ENCODE assay signal across 7 mouse cellular contexts in the genomic region with DNA sequence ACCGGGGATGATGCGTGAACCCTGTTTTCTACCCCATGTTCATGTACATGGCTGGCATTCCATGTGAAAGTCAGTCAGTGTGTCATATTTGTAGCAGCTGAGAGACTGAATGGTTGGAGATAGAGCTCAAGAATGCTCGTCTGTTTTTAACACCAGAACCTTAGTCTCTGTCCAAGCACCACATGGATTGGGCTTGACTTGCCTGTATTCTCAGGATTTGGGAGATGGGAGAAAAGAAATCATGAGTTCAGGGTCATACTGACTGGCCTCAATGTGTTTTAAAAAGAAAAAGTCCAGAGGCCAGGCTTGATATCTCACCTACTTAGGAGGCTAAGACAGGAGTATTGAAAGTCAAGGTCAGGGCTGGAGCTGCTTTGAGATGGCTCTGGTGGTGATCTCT. TPM values are rescaled to one million over a fixed set of nuclear protein-coding genes. Genes with fewer than 3 reads are reported as not detected.
DNase-seq lines count a peak whose midpoint lies in the region; ATAC-seq and TF ChIP-seq lines count a peak whose summit lies in the region.

No protein-coding gene starts in this region.

- peak; percentile 2 for DNase-seq in lung, postnatal 36 days
- no peak for DNase-seq in lung, postnatal 25 days (ENCODE audit: low spot score)
- DNase-seq in forebrain, embryonic 14.5 days (ENCODE audit: low spot score): no peak
- DNase-seq in T-cell, adult 2 months (ENCODE audit: low spot score): no peak
- no peak for DNase-seq in adrenal gland, adult 2 months

- H3K4me2 ChIP-seq in forebrain, embryonic 14.5 days (ENCODE audit: low read length): peak overlapping the region; percentile 87
- H3K4me2 ChIP-seq in limb, embryonic 12.5 days: peak overlapping the region; percentile 87

- no peak for TF ChIP-seq POLR2A in small intestine, adult 2 months (IDR thresholded peaks at IDR 0.05; ENCODE audit: low read depth, low read length)

- H3K9ac ChIP-seq in forebrain, embryonic 14.5 days (ENCODE audit: low read length): peak overlapping the region; percentile 91
- peak overlapping the region; percentile 90 for H3K9ac ChIP-seq in limb, embryonic 12.5 days (replicated peaks)

- H3K4me1 ChIP-seq in forebrain, embryonic 14.5 days (ENCODE audit: control insufficient read depth, insufficient read depth, low read length): peaks cover 28% of the 10 kb centered on the region
- H3K4me1 ChIP-seq in limb, embryonic 12.5 days (replicated peaks): peaks cover 41% of the 10 kb centered on the region
- peaks cover 16% of the 10 kb centered on the region for H3K4me1 ChIP-seq in small intestine, adult 2 months (ENCODE audit: control insufficient read depth, insufficient read depth, insufficient read length, low read length)

- no peaks in the 10 kb centered on the region for H3K9me3 ChIP-seq in forebrain, embryonic 14.5 days (replicated peaks; ENCODE audit: control insufficient read depth, low read length)
- H3K9me3 ChIP-seq in limb, embryonic 12.5 days: no peaks in the 10 kb centered on the region

- H3K27ac ChIP-seq in forebrain, embryonic 14.5 days (ENCODE audit: low read depth, low read length): no peak overlapping the region
- H3K27ac ChIP-seq in limb, embryonic 12.5 days: 0 out of 2 replicates have a peak overlapping the region, but pooled peaks have one; percentile 97
- peak overlapping the region; percentile 75; the same call in 1 of the 2 replicates for H3K27ac ChIP-seq in small intestine, adult 2 months (ENCODE audit: insufficient read depth, low read depth, low read length)

- peak overlapping the region; percentile 90 for H3K4me3 ChIP-seq in forebrain, embryonic 14.5 days (ENCODE audit: low read depth, low read length)
- peak overlapping the region; percentile 72 for H3K4me3 ChIP-seq in limb, embryonic 12.5 days (replicated peaks)
- no peak overlapping the region for H3K4me3 ChIP-seq in small intestine, adult 2 months (ENCODE audit: low read depth, low read length)

- no peak for TF ChIP-seq CTCF in small intestine, adult 2 months (IDR thresholded peaks at IDR 0.05; ENCODE audit: extremely low read depth, insufficient read length, insufficient replicate concordance, low read depth, low read length)

- 26% methylated on average over 3 of the region's 3 CpGs for WGBS in forebrain, embryonic 14.5 days
- 33% methylated on average over 3 of the region's 3 CpGs for WGBS in limb, embryonic 12.5 days
- 9% methylated on average over 3 of the region's 3 CpGs for WGBS in small intestine, adult 2 months

- 0 out of 2 replicates have a peak, but pooled peaks cover 7% of the 10 kb centered on the region for H3K36me3 ChIP-seq in forebrain, embryonic 14.5 days (ENCODE audit: control insufficient read depth, insufficient read depth, low read length)
- H3K36me3 ChIP-seq in limb, embryonic 12.5 days: peaks cover 32% of the 10 kb centered on the region; the same call in 1 of the 2 replicates
- H3K36me3 ChIP-seq in small intestine, adult 2 months (ENCODE audit: control insufficient read depth, insufficient read depth, low read length): no peaks in the 10 kb centered on the region

- H3K27me3 ChIP-seq in forebrain, embryonic 14.5 days (replicated peaks; ENCODE audit: control insufficient read depth, insufficient read depth, low read length): no peaks in the 10 kb centered on the region
- no peaks in the 10 kb centered on the region for H3K27me3 ChIP-seq in limb, embryonic 12.5 days
- no peaks in the 10 kb centered on the region for H3K27me3 ChIP-seq in small intestine, adult 2 months (ENCODE audit: control insufficient read depth, insufficient read depth, low read length)

- ATAC-seq in forebrain, embryonic 14.5 days: no peak
- no peak for ATAC-seq in limb, embryonic 12.5 days (ENCODE audit: insufficient number of reproducible peaks, insufficient read depth, low FRiP score, low TSS enrichment, low read depth)

RNA-seq across cellular contexts. Expression of a gene that starts 1.0 kb away (rescaled TPM):
- 4.2 and 4.7 TPM in 2 replicates for polyA plus RNA-seq in forebrain, embryonic 14.5 days (2014; fragmentation: Nextera tagmentation; extraction: Ambion mirVana)
- polyA plus RNA-seq in limb, embryonic 12.5 days (2016; fragmentation: Nextera tagmentation; extraction: Ambion mirVana): 3.7 and 4.1 TPM in 2 replicates
- polyA plus RNA-seq in small intestine, adult 2 months (2012; rRNA removed): 83.9 and 102 TPM in 2 replicates
- 100 to 1,000 TPM; 136 to 166 TPM for total RNA-seq in adrenal gland, adult 2 months (2021)
- polyA plus RNA-seq in adrenal gland, adult 2 months (2012; rRNA removed): 494 and 666 TPM in 2 replicates

RNA-seq across cellular contexts. Expression of a gene that starts 1.3 kb away (rescaled TPM):
- 1.0 and 1.2 TPM in 2 replicates for polyA plus RNA-seq in forebrain, embryonic 14.5 days (2014; fragmentation: Nextera tagmentation; extraction: Ambion mirVana)
- 1.5 and 2.5 TPM in 2 replicates for polyA plus RNA-seq in limb, embryonic 12.5 days (2016; fragmentation: Nextera tagmentation; extraction: Ambion mirVana)
- 8.0 and 13.8 TPM in 2 replicates for polyA plus RNA-seq in small intestine, adult 2 months (2012; rRNA removed)
- 1 to 10 TPM; 1.6 to 1.8 TPM for total RNA-seq in adrenal gland, adult 2 months (2021)
- 2.6 and 3.0 TPM in 2 replicates for polyA plus RNA-seq in adrenal gland, adult 2 months (2012; rRNA removed)

RNA-seq across cellular contexts. Expression of a gene that starts 1.6 kb away (rescaled TPM):
- polyA plus RNA-seq in forebrain, embryonic 14.5 days (2014; fragmentation: Nextera tagmentation; extraction: Ambion mirVana): 40.4 and 43.6 TPM in 2 replicates
- 105 and 114 TPM in 2 replicates for polyA plus RNA-seq in limb, embryonic 12.5 days (2016; fragmentation: Nextera tagmentation; extraction: Ambion mirVana)
- polyA plus RNA-seq in small intestine, adult 2 months (2012; rRNA removed): 30.9 and 53.3 TPM in 2 replicates
- total RNA-seq in adrenal gland, adult 2 months (2021): 10 to 100 TPM; 33.2 to 54.7 TPM
- polyA plus RNA-seq in adrenal gland, adult 2 months (2012; rRNA removed): 83.6 and 92.2 TPM in 2 replicates

RNA-seq across cellular contexts. Expression of a gene that starts 31.4 kb away (rescaled TPM):
- 70.4 and 75.4 TPM in 2 replicates for polyA plus RNA-seq in forebrain, embryonic 14.5 days (2014; fragmentation: Nextera tagmentation; extraction: Ambion mirVana)
- 106 and 110 TPM in 2 replicates for polyA plus RNA-seq in limb, embryonic 12.5 days (2016; fragmentation: Nextera tagmentation; extraction: Ambion mirVana)
- polyA plus RNA-seq in small intestine, adult 2 months (2012; rRNA removed): 180 and 283 TPM in 2 replicates
- 100 to 1,000 TPM; 117 TPM for total RNA-seq in adrenal gland, adult 2 months (2021)
- 650 and 890 TPM in 2 replicates for polyA plus RNA-seq in adrenal gland, adult 2 months (2012; rRNA removed)

RNA-seq across cellular contexts. Expression of a gene that starts 31.4 kb away (rescaled TPM):
- polyA plus RNA-seq in forebrain, embryonic 14.5 days (2014; fragmentation: Nextera tagmentation; extraction: Ambion mirVana): 79.6 and 105 TPM in 2 replicates
- polyA plus RNA-seq in limb, embryonic 12.5 days (2016; fragmentation: Nextera tagmentation; extraction: Ambion mirVana): 84.7 and 96.2 TPM in 2 replicates
- polyA plus RNA-seq in small intestine, adult 2 months (2012; rRNA removed): 32.1 and 63.2 TPM in 2 replicates
- 10 to 100 TPM; 51.0 to 72.6 TPM for total RNA-seq in adrenal gland, adult 2 months (2021)
- 180 and 223 TPM in 2 replicates for polyA plus RNA-seq in adrenal gland, adult 2 months (2012; rRNA removed)

Comparison
In these comparisons a context has a peak if more than half of its experiments do, and no peak if none do; other contexts are left out.
1. RNA of a gene that starts 1.0 kb away (polyA plus RNA-seq): 494 to 666 TPM in adrenal gland, adult 2 months and 83.9 to 102 TPM in small intestine, adult 2 months; 4.2 to 4.7 TPM in forebrain, embryonic 14.5 days and 3.7 to 4.1 TPM in limb, embryonic 12.5 days; every median in the first group is over 10 times any median in the second.